Mouse (Mus musculus) mesoderm, embryonic 11.5 days (tissue): Measurements from ENCODE around the gene Cpeb2.

ENCODE experiments used
- DNase-seq: peaks from one replicate; pipeline ENCODE4 v3.0.0-alpha.2; 2012; ENCODE audit warnings: low read depth, low spot score

Gene Cpeb2

GRCm38 (mm10) chr5:43325561-43325960 lies 92.6 kb downstream of the Cpeb2 start:
- DNase-seq, result no peak

- DNase-seq, result no peak
These were observed 95.6 kb downstream of the Cpeb2 start for GRCm38 (mm10) chr5:43328579-43328978.

GRCm38 (mm10) chr5:43330260-43330659 lies 97.3 kb downstream of the Cpeb2 start:
- no peak for DNase-seq

- no peak for DNase-seq
These were observed 101.5 kb downstream of the Cpeb2 start for GRCm38 (mm10) chr5:43334469-43334868.

- no peak for DNase-seq
These were observed 104.2 kb downstream of the Cpeb2 start for GRCm38 (mm10) chr5:43337212-43337611.

GRCm38 (mm10) chr5:43338771-43339475 lies 106.0 kb downstream of the Cpeb2 start:
- no peak for DNase-seq
